Mouse (Mus musculus) kidney, adult 2 months (tissue): ENCODE measurements around the gene Snx4. TPM values are rescaled to one million over a fixed set of nuclear protein-coding genes. Genes with fewer than 3 reads are reported as not detected.

Source experiments
- DNase-seq: peaks from one replicate; pipeline ENCODE4 v3.0.0; 2021
- H3K27ac ChIP-seq: fragments of 200-500 bp; 2 replicates; pipeline ENCODE4 v1.5.1; 2012; ENCODE audit warnings: low read depth, low read length, control low read depth, inconsistent platforms; ENCODE audit not compliant: insufficient read depth
- H3K27me3 ChIP-seq: fragments of 200-500 bp; replicated peaks from 2 replicates; pipeline ENCODE4 v1.6.1; 2012; ENCODE audit warnings: mild to moderate bottlenecking, moderate library complexity, low read length, inconsistent platforms; ENCODE audit not compliant: control insufficient read depth, insufficient read depth
- H3K36me3 ChIP-seq: fragments of 200-500 bp; 2 replicates; pipeline ENCODE4 v1.6.1; 2012; ENCODE audit warnings: mild to moderate bottlenecking, moderate library complexity, low read length, inconsistent platforms; ENCODE audit not compliant: control insufficient read depth, insufficient read depth
- H3K4me1 ChIP-seq: fragments of 200-500 bp; 2 replicates; pipeline ENCODE4 v1.6.1; 2011; ENCODE audit warnings: low read length; ENCODE audit not compliant: control insufficient read depth, insufficient read depth
- H3K4me3 ChIP-seq: fragments of 200-500 bp; 2 replicates; pipeline ENCODE4 v1.5.1; 2011; ENCODE audit warnings: mild to moderate bottlenecking, low read depth, low read length, control low read depth; ENCODE audit not compliant: insufficient read depth
- CTCF ChIP-seq: fragments of 200-500 bp; conservative IDR thresholded peaks from 2 replicates; pipeline ENCODE4 v1.5.1; 2011; ENCODE audit warnings: low read depth, mild to moderate bottlenecking, control low read depth, low read length, moderate library complexity, mixed read lengths; ENCODE audit not compliant: insufficient read depth, insufficient read length
- POLR2A ChIP-seq: fragments of 200-500 bp; IDR thresholded peaks from one replicate; pipeline ENCODE4 v1.6.1; 2011; ENCODE audit warnings: low read depth, low read length, control low read depth
- WGBS: fragments of 180-500 bp; shearing (Covaris S2); methylation state at CpG from one replicate; pipeline ENCODE4 v1.1.7; 2018; 5-methylcytosine and 5-hydroxymethylcytosine counted together
- polyA plus RNA-seq: library from polyadenylated mRNA; depleted of rRNA; stranded (reverse); fragments of >200 nt; gene quantifications from 2 replicates; pipeline ENCODE4 v1.2.3, GENCODE M21; 2012; rRNA removed

Snx4 gene
- polyA plus RNA-seq, 1 experiment: 16.2 TPM

DNA sequence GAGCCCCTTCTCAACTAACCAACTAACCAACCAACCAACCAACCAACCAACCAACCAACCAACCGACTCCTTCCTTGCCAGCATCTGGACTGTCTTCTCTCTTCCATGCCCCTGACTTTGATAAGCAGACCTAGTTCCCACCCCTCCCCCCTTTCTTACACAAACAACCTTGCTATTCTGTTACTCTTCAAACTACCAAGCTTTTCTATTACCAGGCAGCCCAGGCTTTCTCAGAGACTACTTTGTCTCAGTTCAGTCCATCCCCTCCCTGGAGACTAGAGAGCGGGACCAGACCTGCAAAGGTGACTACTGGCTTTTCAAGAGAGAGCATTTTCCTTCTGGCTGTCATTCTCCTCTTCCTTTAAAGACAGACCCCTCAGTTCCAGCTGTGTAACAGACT, 88.2 kb downstream of the Snx4 start:
- no peak overlapping the region for H3K4me3 ChIP-seq
- peak; percentile 26 for DNase-seq
- TF ChIP-seq CTCF (no peak), POLR2A (no peak)
- no peaks in the 10 kb centered on the region for H3K36me3 ChIP-seq
- no peak overlapping the region for H3K27ac ChIP-seq
- no peaks in the 10 kb centered on the region; the same call in 1 of the 2 replicates for H3K4me1 ChIP-seq
- H3K27me3 ChIP-seq: no peaks in the 10 kb centered on the region
- WGBS: 62% methylated on average over 2 of the region's 2 CpGs

DNA sequence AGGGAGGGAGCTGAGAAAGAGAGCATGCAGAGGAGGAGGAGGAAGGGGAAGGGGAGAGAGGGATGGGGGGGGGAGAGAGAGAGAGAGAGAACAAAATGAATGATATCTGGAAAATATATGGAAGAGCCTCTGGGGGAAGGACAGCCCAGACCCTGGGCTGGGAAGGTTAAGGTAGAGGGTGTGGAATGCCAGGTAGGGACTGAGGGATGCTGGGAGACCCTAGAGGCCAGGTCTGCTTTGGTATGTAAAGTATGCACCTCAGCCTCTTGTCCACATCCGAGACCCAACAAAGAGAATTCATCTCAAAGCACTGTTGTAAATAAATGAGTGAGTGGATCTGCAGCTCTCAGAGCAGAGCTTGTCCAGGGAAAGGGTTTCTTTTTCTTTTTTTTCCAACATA, 91.1 kb downstream of the Snx4 start:
- TF ChIP-seq POLR2A (no peak), CTCF (no peak)
- no peak for DNase-seq
- 89% methylated on average over 1 of the region's 1 CpGs for WGBS
- Histone ChIP-seq H3K27ac (no peak overlapping the region), H3K4me1 (no peaks in the 10 kb centered on the region), H3K36me3 (no peaks in the 10 kb centered on the region), H3K27me3 (no peaks in the 10 kb centered on the region), H3K4me3 (no peak overlapping the region)

DNA sequence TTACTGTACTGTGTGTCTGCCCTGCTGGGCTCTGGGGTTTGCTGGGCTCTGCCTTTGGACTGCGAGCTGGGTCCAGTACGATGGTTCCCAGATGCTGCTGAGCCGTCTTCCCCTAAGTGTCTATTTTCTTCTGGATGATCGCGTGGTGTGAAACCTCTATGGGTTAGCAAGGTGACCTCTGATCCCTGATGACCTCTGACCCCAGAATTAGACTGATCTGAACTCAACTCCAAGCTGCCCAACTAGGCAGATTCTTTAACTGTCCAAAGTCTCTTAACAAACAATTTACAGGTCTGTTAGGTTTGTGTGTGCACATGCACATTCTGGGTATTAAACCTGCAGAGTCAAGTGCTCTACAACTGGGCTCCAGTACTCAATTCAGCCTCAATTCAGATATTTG, 91.9 kb downstream of the Snx4 start:
- WGBS: 60% methylated on average over 5 of the region's 5 CpGs
- Histone ChIP-seq H3K4me3 (no peak overlapping the region), H3K27me3 (no peaks in the 10 kb centered on the region), H3K36me3 (no peaks in the 10 kb centered on the region), H3K27ac (no peak overlapping the region), H3K4me1 (no peaks in the 10 kb centered on the region)
- peak; percentile 56 for DNase-seq
- TF ChIP-seq CTCF (no peak), POLR2A (no peak)

DNA sequence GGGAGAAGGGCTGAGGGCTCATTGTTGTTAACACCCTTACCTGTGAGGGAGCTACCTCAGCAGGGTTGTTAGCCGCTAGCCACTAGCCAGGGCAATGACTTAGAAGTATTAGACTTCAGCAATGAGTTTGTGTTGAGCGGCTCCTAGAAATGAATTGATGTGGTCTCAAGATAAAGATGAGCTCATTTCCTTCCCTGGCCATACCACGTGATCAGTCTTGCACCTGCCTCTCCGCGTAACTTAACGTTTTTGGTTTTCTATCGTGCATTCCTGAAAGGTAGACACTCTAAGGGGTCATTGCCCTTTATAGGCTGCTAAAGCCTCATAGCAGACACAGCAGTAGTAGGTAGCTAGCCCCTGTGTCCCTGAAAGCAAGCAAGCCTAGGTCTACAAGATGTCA, 92.4 kb downstream of the Snx4 start:
- H3K4me3 ChIP-seq: no peak overlapping the region
- H3K27ac ChIP-seq: no peak overlapping the region
- no peak for TF ChIP-seq CTCF
- TF ChIP-seq POLR2A: no peak
- WGBS: 71% methylated on average over 7 of the region's 7 CpGs
- DNase-seq: no peak
- no peaks in the 10 kb centered on the region for H3K27me3 ChIP-seq
- H3K36me3 ChIP-seq: no peaks in the 10 kb centered on the region
- no peaks in the 10 kb centered on the region for H3K4me1 ChIP-seq

DNA sequence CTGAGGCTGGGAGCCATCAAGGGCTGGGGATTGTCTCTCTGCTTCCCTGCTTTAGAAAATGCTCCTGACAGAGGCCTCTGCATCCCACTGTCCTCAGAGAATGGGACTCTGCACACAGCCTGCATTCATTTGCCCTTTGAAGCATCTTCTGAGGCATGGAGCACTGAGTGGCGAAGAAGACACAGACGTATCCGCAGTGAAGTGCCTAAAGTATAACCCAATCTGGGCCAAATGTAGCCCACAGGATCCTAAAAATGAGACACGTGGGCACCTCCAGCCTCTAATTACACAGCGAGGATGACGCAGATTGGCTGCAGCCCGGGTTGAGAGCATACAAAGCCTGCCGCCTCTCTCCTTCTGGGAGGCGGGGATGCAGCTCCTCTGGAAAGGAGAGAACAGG, 93.1 kb downstream of the Snx4 start:
- Histone ChIP-seq H3K27ac (no peak overlapping the region), H3K4me1 (no peaks in the 10 kb centered on the region), H3K36me3 (no peaks in the 10 kb centered on the region), H3K4me3 (no peak overlapping the region; the same call in 1 of the 2 replicates), H3K27me3 (no peaks in the 10 kb centered on the region)
- TF ChIP-seq POLR2A: no peak
- no peak for TF ChIP-seq CTCF
- 71% methylated on average over 9 of the region's 9 CpGs for WGBS
- no peak for DNase-seq

DNA sequence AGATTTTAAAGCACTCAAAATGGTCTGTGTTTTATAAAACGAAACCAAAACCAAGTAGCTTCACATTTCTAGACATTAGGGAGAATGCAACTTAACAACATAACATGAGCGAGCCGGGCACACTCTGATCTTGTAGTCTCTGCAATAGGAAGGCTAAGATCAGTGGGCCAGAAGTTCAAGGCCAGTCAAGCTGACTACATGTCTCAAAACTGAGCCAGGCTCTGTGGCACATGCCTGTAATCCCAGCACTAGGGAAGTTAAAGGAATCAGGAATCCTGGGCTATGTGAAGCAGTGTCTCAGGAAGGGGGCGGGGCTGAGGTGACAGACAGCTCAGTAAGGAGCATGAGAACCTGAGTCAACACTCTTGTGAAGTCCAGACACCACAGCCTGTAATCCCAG, 93.6 kb downstream of the Snx4 start:
- no peaks in the 10 kb centered on the region for H3K4me1 ChIP-seq
- DNase-seq: no peak
- 0 out of 2 replicates have a peak overlapping the region, but pooled peaks have one; percentile 22 for H3K27ac ChIP-seq
- H3K4me3 ChIP-seq: peak overlapping the region; percentile 35
- TF ChIP-seq POLR2A (no peak), CTCF (no peak)
- H3K27me3 ChIP-seq: no peaks in the 10 kb centered on the region
- no peaks in the 10 kb centered on the region for H3K36me3 ChIP-seq
- WGBS: 77% methylated on average over 4 of the region's 4 CpGs

DNA sequence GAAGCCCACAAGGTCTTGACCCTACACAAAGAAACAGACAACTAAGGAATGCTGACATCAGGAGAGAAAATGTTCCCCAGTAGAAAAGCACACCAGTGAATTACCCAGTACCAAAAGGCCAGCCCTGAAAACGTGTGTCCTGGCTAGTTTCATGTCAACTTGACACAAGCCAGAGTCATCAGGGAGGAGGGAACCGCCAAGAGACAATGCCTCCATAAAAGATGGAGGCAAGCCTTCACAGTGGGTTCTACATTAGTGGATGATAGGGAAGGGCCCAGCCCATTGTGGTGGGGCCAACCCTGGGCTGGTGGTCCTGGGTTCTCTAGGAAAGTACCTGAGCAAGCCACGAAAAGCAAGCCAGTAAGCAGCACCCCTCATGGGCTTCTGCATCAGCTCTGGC, 95.1 kb downstream of the Snx4 start:
- Histone ChIP-seq H3K4me3 (no peak overlapping the region), H3K27me3 (no peaks in the 10 kb centered on the region), H3K27ac (no peak overlapping the region), H3K4me1 (no peaks in the 10 kb centered on the region), H3K36me3 (no peaks in the 10 kb centered on the region)
- no peak for TF ChIP-seq POLR2A
- no peak for TF ChIP-seq CTCF
- DNase-seq: no peak
- WGBS: 83% methylated on average over 3 of the region's 3 CpGs

DNA sequence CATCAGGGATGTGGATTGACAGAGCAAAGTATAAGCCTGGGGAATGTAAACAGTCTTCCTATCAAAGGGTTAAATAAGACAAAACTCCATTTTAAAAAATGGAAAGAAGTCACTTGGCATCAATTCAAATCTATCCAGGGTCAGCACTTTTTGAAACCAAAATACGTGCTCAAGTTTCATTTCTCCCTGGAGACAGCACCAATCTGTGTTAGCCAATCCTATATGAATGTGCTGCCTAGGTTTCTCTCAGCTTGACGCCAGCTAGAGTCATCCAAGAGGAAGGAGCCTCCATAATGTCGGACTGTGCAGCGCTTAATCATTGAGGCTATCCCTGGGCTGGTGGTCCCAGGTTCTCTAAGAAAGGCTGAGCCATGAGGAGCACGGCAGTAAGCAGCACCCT, 95.9 kb downstream of the Snx4 start:
- Histone ChIP-seq H3K27me3 (no peaks in the 10 kb centered on the region), H3K36me3 (no peaks in the 10 kb centered on the region), H3K4me1 (no peaks in the 10 kb centered on the region), H3K4me3 (no peak overlapping the region), H3K27ac (no peak overlapping the region)
- DNase-seq: no peak
- 73% methylated on average over 5 of the region's 5 CpGs for WGBS
- no peak for TF ChIP-seq POLR2A
- no peak for TF ChIP-seq CTCF

Other genes with a start within 250 kb of the Snx4 start
- gene Iqcg, start 195.2 kb upstream of the Snx4 start, polyA plus RNA-seq: 2.8 and 3.8 TPM in 2 replicates
- 307 and 414 TPM in 2 replicates for gene Rpl35a, start 195.0 kb upstream of the Snx4 start, polyA plus RNA-seq
- gene Lmln, start 188.9 kb upstream of the Snx4 start, polyA plus RNA-seq: 3.1 and 4.8 TPM in 2 replicates
- 14.1 and 14.7 TPM in 2 replicates for gene Osbpl11, start 66.4 kb upstream of the Snx4 start, polyA plus RNA-seq
- gene Zfp148, start 129.4 kb downstream of the Snx4 start, polyA plus RNA-seq: 8.7 and 9.8 TPM in 2 replicates